Mouse (Mus musculus): Measurements from ENCODE around the gene Men1.

- TF ChIP-seq POLR2A (IDR thresholded peaks at IDR 0.05; ENCODE audit: low read depth, low read length) = no peak
- no peak for TF ChIP-seq CTCF (IDR thresholded peaks at IDR 0.05; ENCODE audit: extremely low read depth, insufficient read length, insufficient replicate concordance, low read depth, low read length)
Observed at GRCm38 (mm10) chr19:6321358-6321757, 13.4 kb upstream of the Men1 start.
